Mouse (Mus musculus) heart, embryonic 13.5 days (tissue): ENCODE data around the gene Fabp7. TPM values are rescaled to one million over a fixed set of nuclear protein-coding genes. Genes with fewer than 3 reads are reported as not detected.

ENCODE experiments used
- ATAC-seq: fragments of 200-750 bp; cut with Nextera tagmentation; 2 replicates; pipeline ENCODE4 v1.8.0; 2017; ENCODE audit warnings: moderate TSS enrichment; ENCODE audit not compliant: insufficient number of reproducible peaks, low FRiP score, low TSS enrichment; ENCODE audit errors: extremely low read depth
- H3K27ac ChIP-seq: fragments of 300-500 bp; sonication (generic); replicated peaks from 2 replicates; pipeline ENCODE4 v1.5.1; 2015; ENCODE audit warnings: moderate library complexity, mild to moderate bottlenecking, inconsistent platforms
- H3K27me3 ChIP-seq: fragments of 300-500 bp; sonication (generic); replicated peaks from 2 replicates; pipeline ENCODE4 v1.6.1; 2015; ENCODE audit warnings: mild to moderate bottlenecking, inconsistent platforms
- H3K36me3 ChIP-seq: fragments of 300-500 bp; sonication (generic); 2 replicates; pipeline ENCODE4 v1.6.1; 2015; ENCODE audit warnings: mild to moderate bottlenecking, inconsistent platforms
- H3K4me1 ChIP-seq: fragments of 300-500 bp; sonication (generic); 2 replicates; pipeline ENCODE4 v1.6.1; 2015; ENCODE audit warnings: inconsistent platforms
- H3K4me2 ChIP-seq: fragments of 300-500 bp; sonication (generic); 2 replicates; pipeline ENCODE4 v1.6.1; 2015; ENCODE audit warnings: inconsistent platforms, mild to moderate bottlenecking, moderate library complexity
- H3K4me3 ChIP-seq: fragments of 300-500 bp; sonication (generic); 2 replicates; pipeline ENCODE4 v1.5.1; 2015; ENCODE audit warnings: moderate library complexity, mild to moderate bottlenecking, inconsistent platforms
- H3K9ac ChIP-seq: fragments of 300-500 bp; sonication (generic); 2 replicates; pipeline ENCODE4 v1.6.1; 2015; ENCODE audit warnings: inconsistent platforms, mild to moderate bottlenecking, moderate library complexity
- H3K9me3 ChIP-seq: fragments of 300-500 bp; sonication (generic); 2 replicates; pipeline ENCODE4 v1.6.1; 2016; ENCODE audit warnings: inconsistent platforms
- WGBS: fragments of 180-500 bp; shearing (Covaris S2); methylation state at CpG from one replicate; pipeline ENCODE4 v1.1.7; 2015; ENCODE audit warnings: mixed read lengths; 5-methylcytosine and 5-hydroxymethylcytosine counted together
- polyA plus RNA-seq: library from polyadenylated mRNA; unstranded; fragments of >200 nt; fragmentation: Nextera tagmentation; extraction: Ambion mirVana; gene quantifications from 2 replicates; pipeline ENCODE4 v1.2.1, GENCODE M21; 2015

Fabp7 gene
- polyA plus RNA-seq, result 4.2 and 4.4 TPM in 2 replicates

DNA sequence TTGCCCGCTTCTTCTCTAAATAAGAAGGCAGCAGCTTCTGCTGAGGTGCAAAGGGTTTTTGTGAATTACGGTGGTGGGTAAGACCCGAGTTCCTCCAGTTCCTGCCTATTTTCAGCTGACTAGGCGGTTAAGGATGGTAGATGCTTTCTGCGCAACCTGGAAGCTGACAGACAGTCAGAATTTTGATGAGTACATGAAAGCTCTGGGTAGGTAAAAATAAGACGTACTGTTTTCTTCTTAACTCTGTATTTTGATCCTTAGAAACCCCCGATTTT lies at the start of gene Fabp7:
Fabp7 (plus strand) TSS at position 6 of the 275 bp plus-strand sequence.
- Histone ChIP-seq H3K9me3 (no peaks in the 10 kb centered on the region), H3K27ac (no peak within 1 kb of the TSS), H3K9ac (no peak within 1 kb of the TSS), H3K27me3 (no peaks in the 10 kb centered on the region), H3K4me1 (peaks cover 7% of the 10 kb centered on the region), H3K4me2 (peak within 1 kb of the TSS; percentile 50), H3K36me3 (no peaks in the 10 kb centered on the region), H3K4me3 (no peak within 1 kb of the TSS)
- ATAC-seq, result no peak
- 30% methylated on average over 7 of the region's 7 CpGs for WGBS

DNA sequence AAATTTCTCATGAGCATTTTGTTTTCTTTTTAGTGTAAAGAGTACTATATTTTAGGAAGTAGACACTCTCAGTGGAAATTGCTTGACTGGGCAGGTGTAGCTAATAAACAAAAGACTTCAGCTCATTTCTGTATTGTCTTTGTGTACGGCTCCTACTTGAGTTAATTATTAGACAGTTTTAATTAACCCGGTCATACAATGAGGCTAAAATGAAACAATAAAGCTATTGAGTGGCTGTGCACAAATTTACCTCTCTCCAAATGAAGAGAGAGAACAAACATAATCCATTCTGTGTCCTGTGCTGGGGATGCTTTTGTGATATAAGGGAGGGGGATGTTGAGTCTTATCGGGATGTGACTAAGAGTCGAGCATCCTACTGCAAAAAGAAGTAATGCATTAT lies 43.9 kb upstream of the Fabp7 start:
- WGBS, result 81% methylated on average over 4 of the region's 4 CpGs
- no peak overlapping the region for H3K27ac ChIP-seq
- ATAC-seq, result no peak

DNA sequence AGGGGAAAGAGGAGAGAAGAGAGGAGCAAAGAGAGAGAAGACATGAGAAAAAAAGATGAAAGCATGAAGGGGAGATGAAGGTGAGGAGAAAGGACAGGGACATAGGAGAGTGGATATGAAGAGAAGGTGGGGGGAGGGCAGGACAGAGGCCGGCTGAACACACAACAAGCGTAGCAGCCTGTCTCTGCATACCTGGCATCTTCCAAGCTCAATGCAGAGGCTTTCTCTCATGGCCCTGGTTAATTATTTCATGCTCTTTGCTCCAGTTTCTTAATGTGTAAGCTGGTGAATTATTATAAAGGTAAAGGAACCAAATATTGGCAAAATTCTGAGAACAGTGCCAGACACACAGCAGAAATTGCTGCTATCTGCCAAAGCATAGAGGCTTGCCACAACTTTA lies 43.3 kb upstream of the Fabp7 start:
- H3K9ac ChIP-seq, result no peak overlapping the region
- H3K27me3 ChIP-seq, result no peaks in the 10 kb centered on the region
- H3K4me1 ChIP-seq, result no peaks in the 10 kb centered on the region; the same call in 1 of the 2 replicates
- no peak overlapping the region for H3K4me2 ChIP-seq
- 56% methylated on average over 2 of the region's 2 CpGs for WGBS
- no peak overlapping the region for H3K4me3 ChIP-seq
- H3K9me3 ChIP-seq, result no peaks in the 10 kb centered on the region
- no peak for ATAC-seq
- H3K36me3 ChIP-seq, result no peaks in the 10 kb centered on the region
- H3K27ac ChIP-seq, result no peak overlapping the region

More for the DNA sequence above, 43.9 kb upstream of the Fabp7 start:
- Histone ChIP-seq H3K4me1 (no peaks in the 10 kb centered on the region; the same call in 1 of the 2 replicates), H3K36me3 (no peaks in the 10 kb centered on the region), H3K4me3 (no peak overlapping the region), H3K27me3 (no peaks in the 10 kb centered on the region), H3K4me2 (no peak overlapping the region), H3K9me3 (no peaks in the 10 kb centered on the region), H3K9ac (no peak overlapping the region)

DNA sequence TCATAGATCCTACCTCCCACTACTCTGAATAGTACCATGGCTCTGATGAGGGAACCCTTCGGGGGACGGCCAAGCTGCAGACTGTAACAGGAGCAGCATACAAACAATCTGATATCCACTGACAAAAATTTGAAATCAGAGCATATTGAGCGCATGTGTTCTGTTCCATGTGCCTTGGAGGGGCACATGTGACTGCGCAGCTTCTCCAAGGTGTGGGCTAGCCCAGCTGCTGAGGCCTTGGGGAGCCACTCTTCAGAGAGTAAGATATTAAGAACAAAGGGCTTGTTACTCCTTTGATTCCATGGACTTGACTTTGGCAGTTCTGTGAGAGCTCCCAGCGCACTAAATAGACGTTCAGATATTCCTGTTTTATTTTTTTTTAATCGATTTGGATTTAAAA lies 41.6 kb upstream of the Fabp7 start:
- Histone ChIP-seq H3K4me2 (no peak overlapping the region), H3K27ac (no peak overlapping the region), H3K4me1 (no peaks in the 10 kb centered on the region; the same call in 1 of the 2 replicates), H3K4me3 (no peak overlapping the region), H3K27me3 (no peaks in the 10 kb centered on the region), H3K9ac (no peak overlapping the region), H3K9me3 (no peaks in the 10 kb centered on the region), H3K36me3 (no peaks in the 10 kb centered on the region)
- 65% methylated on average over 7 of the region's 7 CpGs for WGBS
- no peak for ATAC-seq

DNA sequence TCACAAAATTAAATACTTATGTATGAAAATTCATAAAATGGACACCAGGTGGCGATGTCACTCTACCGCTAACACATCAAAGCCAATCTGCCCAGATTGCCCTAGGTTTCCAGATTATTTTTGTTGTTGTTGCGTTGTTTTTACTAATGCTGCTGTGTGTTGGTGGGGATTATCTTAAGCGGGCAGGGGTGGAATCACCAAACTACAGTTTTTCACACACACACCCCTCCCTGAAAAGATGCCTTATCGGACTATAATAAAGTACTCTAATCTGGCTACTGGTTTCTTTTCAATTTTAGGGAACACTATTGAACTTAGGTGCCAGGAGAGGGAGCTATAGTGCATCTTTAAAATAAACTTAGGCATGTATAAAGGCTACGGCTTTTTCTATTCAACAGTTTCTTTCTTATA lies 41.1 kb upstream of the Fabp7 start:
- Histone ChIP-seq H3K9ac (no peak overlapping the region), H3K9me3 (no peaks in the 10 kb centered on the region), H3K27ac (no peak overlapping the region), H3K27me3 (no peaks in the 10 kb centered on the region), H3K4me2 (peak overlapping the region; percentile 68), H3K4me3 (peak overlapping the region; percentile 51), H3K36me3 (no peaks in the 10 kb centered on the region), H3K4me1 (no peaks in the 10 kb centered on the region; the same call in 1 of the 2 replicates)
- ATAC-seq, result no peak
- WGBS, result 6% methylated on average over 6 of the region's 6 CpGs

DNA sequence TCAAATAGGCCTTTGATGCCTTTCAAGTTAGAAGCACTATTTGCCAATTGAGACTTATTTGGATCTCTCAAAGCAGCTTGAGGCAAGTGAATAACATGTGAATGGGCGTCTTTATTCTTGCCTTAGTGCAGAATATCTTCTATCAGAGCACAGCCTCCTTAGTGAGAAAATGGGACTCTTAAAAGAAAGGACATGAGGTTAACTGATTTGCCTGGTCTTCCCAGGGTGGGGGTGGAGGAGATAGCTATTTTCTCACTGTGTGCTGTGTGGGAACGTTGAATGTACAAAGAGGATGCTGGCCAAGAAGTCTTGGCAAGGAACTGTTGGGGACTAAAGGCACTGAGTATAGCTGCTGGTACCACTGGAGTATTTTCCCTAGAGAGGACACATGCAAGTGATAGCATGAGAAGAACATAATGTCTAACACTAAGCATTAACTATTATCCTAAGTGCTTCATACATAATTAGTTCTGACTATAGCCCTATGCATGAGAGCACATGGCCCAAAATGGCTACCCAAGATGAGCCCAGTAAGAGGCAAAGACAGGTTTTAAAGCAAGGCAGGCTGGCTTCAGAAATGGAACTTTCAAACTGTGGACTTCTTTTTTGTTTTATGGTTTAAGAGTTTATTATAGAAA lies 40.4 kb upstream of the Fabp7 start:
- Histone ChIP-seq H3K9ac (no peak overlapping the region), H3K4me2 (no peak overlapping the region), H3K4me1 (no peaks in the 10 kb centered on the region; the same call in 1 of the 2 replicates), H3K27ac (no peak overlapping the region), H3K4me3 (no peak overlapping the region), H3K27me3 (no peaks in the 10 kb centered on the region), H3K36me3 (no peaks in the 10 kb centered on the region), H3K9me3 (no peaks in the 10 kb centered on the region)
- no peak for ATAC-seq
- 43% methylated on average over 2 of the region's 2 CpGs for WGBS

DNA sequence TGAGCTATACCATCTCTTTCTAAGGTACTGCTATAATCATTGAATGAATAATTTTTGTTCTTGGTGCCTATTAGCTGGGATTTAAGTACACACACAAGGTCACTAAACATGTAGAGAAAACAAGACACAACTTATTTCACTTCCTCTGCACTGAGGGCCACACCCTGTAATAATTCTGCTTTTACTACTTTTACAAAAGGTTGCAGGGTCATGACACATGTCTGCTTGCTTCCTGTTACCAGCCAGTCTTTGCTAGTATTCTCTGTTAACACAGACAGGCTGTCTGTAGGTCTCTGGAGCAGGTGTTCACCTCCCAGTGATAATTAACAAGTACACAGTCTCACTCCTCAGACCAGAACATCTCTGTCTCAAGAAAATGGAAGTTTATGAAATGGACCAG lies 39.2 kb upstream of the Fabp7 start:
- Histone ChIP-seq H3K9me3 (no peaks in the 10 kb centered on the region), H3K4me1 (no peaks in the 10 kb centered on the region; the same call in 1 of the 2 replicates), H3K27ac (no peak overlapping the region), H3K36me3 (no peaks in the 10 kb centered on the region), H3K9ac (no peak overlapping the region), H3K4me2 (no peak overlapping the region), H3K4me3 (no peak overlapping the region), H3K27me3 (no peaks in the 10 kb centered on the region)
- ATAC-seq, result no peak

DNA sequence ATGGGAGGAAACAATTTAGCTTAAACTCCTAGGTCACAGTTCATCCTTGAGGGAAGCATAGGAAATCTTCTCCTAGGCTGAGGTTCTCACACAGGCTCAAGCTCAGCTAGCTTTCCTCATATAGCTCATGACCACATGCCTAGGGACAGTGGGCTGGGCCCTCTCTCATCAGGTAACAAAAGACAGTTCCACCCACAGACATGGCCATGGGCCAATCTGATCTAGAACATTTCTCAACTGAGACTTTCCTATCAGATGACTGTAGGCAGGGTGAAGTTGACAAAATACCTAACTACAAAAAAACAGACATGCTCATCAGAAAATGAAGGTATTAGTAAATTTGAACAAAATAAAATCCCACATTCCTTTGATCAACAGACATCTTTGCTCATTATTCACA lies 37.6 kb upstream of the Fabp7 start:
- no peak overlapping the region for H3K27ac ChIP-seq
- no peak overlapping the region for H3K4me2 ChIP-seq
- no peaks in the 10 kb centered on the region for H3K27me3 ChIP-seq
- H3K36me3 ChIP-seq, result no peaks in the 10 kb centered on the region
- no peak overlapping the region for H3K9ac ChIP-seq
- no peak for ATAC-seq
- H3K4me3 ChIP-seq, result no peak overlapping the region
- no peaks in the 10 kb centered on the region for H3K9me3 ChIP-seq
- H3K4me1 ChIP-seq, result no peaks in the 10 kb centered on the region; the same call in 1 of the 2 replicates

DNA sequence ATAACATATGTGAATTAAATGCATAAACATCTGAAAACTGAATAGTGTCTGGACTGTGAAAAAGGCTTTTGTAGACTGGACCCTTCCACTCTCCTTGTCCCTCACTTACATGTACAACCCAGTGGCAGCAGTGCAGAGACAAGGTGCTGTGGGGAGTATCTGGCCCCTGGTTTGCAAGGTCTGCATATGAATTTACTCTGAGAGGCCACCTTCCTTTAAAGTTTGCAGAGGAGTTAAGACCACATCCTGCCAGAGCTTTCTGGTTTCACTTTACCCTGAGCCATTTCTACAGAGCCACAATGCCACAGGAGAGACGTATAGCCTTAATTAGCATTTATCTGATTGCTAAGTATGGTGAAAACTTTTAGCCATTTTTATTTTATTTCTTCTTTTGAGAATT lies 31.3 kb upstream of the Fabp7 start:
- no peaks in the 10 kb centered on the region for H3K4me1 ChIP-seq
- no peaks in the 10 kb centered on the region for H3K9me3 ChIP-seq
- H3K4me3 ChIP-seq, result no peak overlapping the region
- no peak overlapping the region for H3K4me2 ChIP-seq
- H3K9ac ChIP-seq, result no peak overlapping the region
- no peak for ATAC-seq
- no peak overlapping the region for H3K27ac ChIP-seq
- 76% methylated on average over 1 of the region's 1 CpGs for WGBS
- no peaks in the 10 kb centered on the region for H3K27me3 ChIP-seq
- H3K36me3 ChIP-seq, result no peaks in the 10 kb centered on the region

DNA sequence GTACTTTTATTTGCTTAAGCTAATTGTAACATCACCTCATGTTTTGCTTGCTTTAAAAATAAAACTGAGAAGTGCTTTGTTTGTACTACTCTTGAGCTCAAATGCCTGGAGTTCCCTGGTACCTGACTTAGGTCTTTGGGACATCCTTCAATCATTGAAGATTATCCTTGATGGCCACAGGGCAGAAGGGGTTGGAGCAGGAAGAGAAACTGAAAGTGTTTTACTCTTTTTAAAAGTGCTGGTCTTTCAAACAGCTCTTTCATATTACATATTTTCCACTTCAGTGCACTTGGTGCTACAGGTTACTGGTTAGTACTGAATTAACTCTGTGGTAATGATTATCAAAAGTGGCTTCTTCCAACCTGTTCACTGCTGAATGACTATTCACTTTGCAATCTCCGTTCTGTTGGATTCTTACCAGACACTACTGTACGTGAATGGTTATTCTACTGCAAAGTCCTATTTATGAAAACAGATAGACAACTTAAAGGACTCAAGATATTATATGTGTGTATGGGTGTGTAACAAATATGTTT lies 29.4 kb upstream of the Fabp7 start:
- Histone ChIP-seq H3K9me3 (no peaks in the 10 kb centered on the region), H3K4me2 (no peak overlapping the region), H3K9ac (no peak overlapping the region), H3K27ac (no peak overlapping the region), H3K27me3 (no peaks in the 10 kb centered on the region), H3K4me1 (no peaks in the 10 kb centered on the region), H3K4me3 (no peak overlapping the region), H3K36me3 (no peaks in the 10 kb centered on the region)
- 79% methylated on average over 2 of the region's 2 CpGs for WGBS
- no peak for ATAC-seq

DNA sequence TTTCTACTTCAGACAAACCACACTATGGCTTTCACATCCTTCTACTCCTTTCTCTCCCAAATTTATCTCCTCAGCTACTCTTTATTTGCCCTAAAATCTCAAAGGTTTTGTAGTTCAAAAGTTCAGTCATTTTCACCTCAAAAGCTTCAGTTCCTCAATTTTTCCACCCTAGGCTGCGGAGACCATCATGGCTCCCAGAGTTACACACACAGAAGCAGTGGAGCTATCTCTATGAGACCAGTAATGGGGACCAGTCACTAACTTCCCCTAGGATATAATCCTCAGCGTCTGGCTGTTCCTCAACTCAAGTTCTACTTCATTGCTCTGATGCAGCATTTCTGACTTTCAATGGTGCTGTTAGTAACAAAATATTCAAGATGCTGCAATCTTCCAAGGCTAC lies 25.7 kb upstream of the Fabp7 start:
- 73% methylated on average over 2 of the region's 2 CpGs for WGBS

DNA sequence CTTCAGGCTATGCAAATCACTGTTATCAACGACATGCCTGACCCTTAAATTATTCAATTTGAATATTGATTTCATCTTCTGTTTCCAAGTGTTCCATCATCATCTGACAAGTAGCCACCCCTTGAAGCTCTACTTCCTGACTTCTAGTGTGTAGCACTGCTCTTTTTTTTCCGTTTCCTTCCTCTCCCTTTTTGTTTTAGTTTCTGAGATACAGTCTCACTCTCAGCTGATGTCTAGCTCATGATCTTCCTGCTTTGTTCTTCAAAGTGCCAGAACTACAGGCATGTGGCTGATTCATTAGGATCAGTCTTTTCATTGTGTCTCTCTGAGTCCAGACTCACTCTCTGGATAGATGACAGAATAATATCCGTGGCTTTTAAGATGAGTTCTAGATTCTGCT lies 24.0 kb upstream of the Fabp7 start:
- H3K9ac ChIP-seq, result no peak overlapping the region
- no peaks in the 10 kb centered on the region for H3K9me3 ChIP-seq
- ATAC-seq, result no peak
- H3K4me1 ChIP-seq, result no peaks in the 10 kb centered on the region
- H3K27ac ChIP-seq, result no peak overlapping the region
- H3K27me3 ChIP-seq, result no peaks in the 10 kb centered on the region
- H3K4me2 ChIP-seq, result no peak overlapping the region
- WGBS, result 46% methylated on average over 3 of the region's 3 CpGs
- H3K36me3 ChIP-seq, result no peaks in the 10 kb centered on the region
- H3K4me3 ChIP-seq, result no peak overlapping the region

More for the DNA sequence above, 25.7 kb upstream of the Fabp7 start:
- Histone ChIP-seq H3K4me3 (no peak overlapping the region), H3K36me3 (no peaks in the 10 kb centered on the region), H3K9ac (no peak overlapping the region), H3K27ac (no peak overlapping the region), H3K9me3 (no peaks in the 10 kb centered on the region), H3K4me1 (no peaks in the 10 kb centered on the region), H3K27me3 (no peaks in the 10 kb centered on the region), H3K4me2 (no peak overlapping the region)
- no peak for ATAC-seq
